16 mouse cellular contexts compared by ENCODE assay signal in the genomic region with DNA sequence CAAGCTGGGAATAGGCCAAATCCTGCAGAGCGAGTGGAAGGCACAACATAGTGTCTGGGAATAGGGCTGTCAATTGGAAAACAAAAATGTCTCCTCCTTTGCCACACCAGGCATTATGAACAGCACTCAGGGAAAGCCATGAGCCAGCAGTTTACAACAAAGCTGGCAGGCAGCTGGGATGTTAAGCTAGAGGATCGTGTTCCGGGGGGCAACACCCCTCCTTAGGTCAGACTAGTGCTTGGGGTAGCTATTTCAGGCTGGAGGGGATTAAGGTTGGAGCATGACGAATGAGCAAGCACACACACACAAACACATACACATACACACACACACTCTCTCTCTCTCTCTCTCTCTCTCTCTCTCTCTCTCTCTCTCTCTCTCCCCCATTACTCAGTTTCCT.
DNase-seq lines count a peak whose midpoint lies in the region; ATAC-seq and TF ChIP-seq lines count a peak whose summit lies in the region.
"Had no signal": no experiment of that assay in that cellular context is flagged by ENCODE, and none has a peak within 500 bp of the region (broad histone marks: within the 10 kb centered on the region; RNA-seq: fewer than 3 reads in every experiment).

No protein-coding gene starts in this region.

- no peaks in the 10 kb centered on the region for H3K36me3 ChIP-seq in lung, postnatal 0 days (ENCODE audit: insufficient read depth, low read length)
- no peaks in the 10 kb centered on the region for H3K36me3 ChIP-seq in embryonic facial prominence, embryonic 13.5 days
- H3K36me3 ChIP-seq: hindbrain, embryonic 12.5 days; liver, embryonic 12.5 days had no signal

- intact Hi-C loops in gastrocnemius, adult 2 months (cut with DNase I) = no loop called here

- TF ChIP-seq CTCF in gastrocnemius, adult 2 months (IDR thresholded peaks at IDR 0.05) = no peak
- no peak for TF ChIP-seq CTCF in lung, postnatal 0 days (IDR thresholded peaks at IDR 0.05)
- TF ChIP-seq CTCF in brain, embryonic 14.5 days (IDR thresholded peaks at IDR 0.05; ENCODE audit: borderline replicate concordance, extremely low read depth, insufficient read depth, insufficient read length) = no peak

- TF ChIP-seq POLR2A in brain, embryonic 14.5 days (IDR thresholded peaks at IDR 0.05; ENCODE audit: borderline replicate concordance, extremely low read depth, insufficient read depth, insufficient read length, poor library complexity, severe bottlenecking) = no peak

- no peaks in the 10 kb centered on the region for H3K27me3 ChIP-seq in lung, postnatal 0 days (replicated peaks; ENCODE audit: insufficient read depth, low read length)
- no peaks in the 10 kb centered on the region for H3K27me3 ChIP-seq in embryonic facial prominence, embryonic 13.5 days
- H3K27me3 ChIP-seq: hindbrain, embryonic 12.5 days; liver, embryonic 12.5 days had no signal

- no peak for DNase-seq in gastrocnemius, adult 2 months
- no peak for DNase-seq in gastrocnemius, postnatal 25 days
- DNase-seq in lung, postnatal 0 days (ENCODE audit: low spot score) = peak; percentile 13
- DNase-seq in lung, adult 18-20 months = no peak
- DNase-seq in brain, embryonic 14.5 days (ENCODE audit: low read depth) = peak; percentile 66
- no peak for DNase-seq in kidney, adult 11 months
- DNase-seq: cerebellum, adult 2 months; heart, postnatal 14 days; thymus, postnatal 36 days had no signal

- no peaks in the 10 kb centered on the region for H3K9me3 ChIP-seq in lung, postnatal 0 days (ENCODE audit: low read length)
- H3K9me3 ChIP-seq in embryonic facial prominence, embryonic 13.5 days = no peaks in the 10 kb centered on the region
- H3K9me3 ChIP-seq: hindbrain, embryonic 12.5 days; liver, embryonic 12.5 days had no signal

- TF ChIP-seq EP300 in lung, postnatal 0 days (IDR thresholded peaks at IDR 0.05) = no peak

- H3K27ac ChIP-seq in gastrocnemius, adult 2 months = peak overlapping the region; percentile 16; the same call in 1 of the 2 replicates
- no peak overlapping the region for H3K27ac ChIP-seq in lung, postnatal 0 days (ENCODE audit: low read length)
- H3K27ac ChIP-seq in embryonic facial prominence, embryonic 13.5 days = 0 out of 2 replicates have a peak overlapping the region, but pooled peaks have one; percentile 16
- H3K27ac ChIP-seq: hindbrain, embryonic 12.5 days; liver, embryonic 12.5 days had no signal

- WGBS in lung, postnatal 0 days = 38% methylated on average over 4 of the region's 4 CpGs
- WGBS in embryonic facial prominence, embryonic 13.5 days = 31% methylated on average over 4 of the region's 4 CpGs

- no peak overlapping the region for H3K4me2 ChIP-seq in lung, postnatal 0 days (replicated peaks; ENCODE audit: low read depth, low read length)
- H3K4me2 ChIP-seq in embryonic facial prominence, embryonic 13.5 days = no peak overlapping the region
- H3K4me2 ChIP-seq: heart, embryonic 11.5 days; hindbrain, embryonic 12.5 days; liver, embryonic 12.5 days had no signal

- no peaks in the 10 kb centered on the region for H3K4me1 ChIP-seq in lung, postnatal 0 days (ENCODE audit: insufficient read depth, low read depth, low read length)
- H3K4me1 ChIP-seq in embryonic facial prominence, embryonic 13.5 days = peaks cover 27% of the 10 kb centered on the region
- H3K4me1 ChIP-seq: liver, embryonic 12.5 days had no signal

- ATAC-seq in lung, postnatal 0 days = no peak
- ATAC-seq in embryonic facial prominence, embryonic 13.5 days (ENCODE audit: insufficient number of reproducible peaks, insufficient read depth, low FRiP score, low TSS enrichment, low read depth) = no peak
- ATAC-seq: forebrain, embryonic 16.5 days; intestine, postnatal 0 days; liver, embryonic 12.5 days had no signal

- H3K9ac ChIP-seq in lung, postnatal 0 days (replicated peaks; ENCODE audit: low read depth) = no peak overlapping the region
- H3K9ac ChIP-seq in embryonic facial prominence, embryonic 13.5 days = no peak overlapping the region
- H3K9ac ChIP-seq: hindbrain, embryonic 12.5 days; liver, embryonic 12.5 days had no signal

- no peak overlapping the region for H3K4me3 ChIP-seq in gastrocnemius, adult 2 months
- H3K4me3 ChIP-seq in lung, postnatal 0 days (ENCODE audit: low read depth, low read length) = no peak overlapping the region
- H3K4me3 ChIP-seq in embryonic facial prominence, embryonic 13.5 days = no peak overlapping the region
- H3K4me3 ChIP-seq: erythroblast, embryonic 14.5 days; hindbrain, embryonic 12.5 days; liver, embryonic 12.5 days had no signal

Comparison
In these comparisons a context has a peak if more than half of its experiments do, and no peak if none do; other contexts are left out.
1. DNase-seq: peak in lung, postnatal 0 days (single experiment) and brain, embryonic 14.5 days (single experiment); none in gastrocnemius, adult 2 months (single experiment), gastrocnemius, postnatal 25 days (single experiment), lung, adult 18-20 months (0 of 2) and kidney, adult 11 months (single experiment).